Mouse (Mus musculus) hindbrain, postnatal 0 days (tissue): ENCODE measurements around the gene Midn. TPM values are rescaled to one million over a fixed set of nuclear protein-coding genes. Genes with fewer than 3 reads are reported as not detected.

ENCODE experiments used
- ATAC-seq: fragments of 200-750 bp; cut with Nextera tagmentation; 2 replicates; pipeline ENCODE4 v1.8.0; 2017; ENCODE audit warnings: mild to moderate bottlenecking, moderate TSS enrichment, moderate library complexity
- DNase-seq: peaks from one replicate; pipeline ENCODE4 v3.0.0-alpha.2; 2015; ENCODE audit warnings: low spot score
- H3K27ac ChIP-seq: fragments of 300-500 bp; sonication (generic); 2 replicates; pipeline ENCODE4 v1.5.1; 2014; ENCODE audit warnings: mild to moderate bottlenecking
- H3K27me3 ChIP-seq: fragments of 300-500 bp; sonication (generic); 2 replicates; pipeline ENCODE4 v1.6.1; 2014; ENCODE audit warnings: low read length, mixed read lengths; ENCODE audit not compliant: insufficient read depth
- H3K36me3 ChIP-seq: fragments of 300-500 bp; sonication (generic); 2 replicates; pipeline ENCODE4 v1.6.1; 2014; ENCODE audit warnings: low read length, mixed read lengths; ENCODE audit not compliant: insufficient read depth
- H3K4me1 ChIP-seq: fragments of 300-500 bp; sonication (generic); 2 replicates; pipeline ENCODE4 v1.6.1; 2014; ENCODE audit warnings: antibody characterized with exemption, low read length, mixed read lengths; ENCODE audit not compliant: insufficient read depth
- H3K4me2 ChIP-seq: fragments of 300-500 bp; sonication (generic); 2 replicates; pipeline ENCODE4 v1.6.1; 2014; ENCODE audit warnings: low read depth, mild to moderate bottlenecking, low read length, moderate library complexity, mixed read lengths
- H3K4me3 ChIP-seq: fragments of 300-500 bp; sonication (generic); 2 replicates; pipeline ENCODE4 v1.5.1; 2014; ENCODE audit warnings: low read length
- H3K9ac ChIP-seq: fragments of 300-500 bp; sonication (generic); replicated peaks from 2 replicates; pipeline ENCODE4 v1.6.1; 2014; ENCODE audit warnings: mild to moderate bottlenecking, low read length, moderate library complexity, mixed read lengths
- H3K9me3 ChIP-seq: fragments of 300-500 bp; sonication (generic); 2 replicates; pipeline ENCODE4 v1.6.1; 2016; ENCODE audit warnings: low read length, mixed read lengths
- CTCF ChIP-seq: IDR thresholded peaks from 2 replicates; pipeline ENCODE4 v1.5.1; 2016; ENCODE audit warnings: antibody characterized with exemption, control low read depth, low read depth
- WGBS: fragments of 180-500 bp; shearing (Covaris S2); extraction: QIAGEN DNeasy Blood & Tissue Kit; methylation state at CpG from one replicate; pipeline ENCODE4 v1.1.7; 2014; 5-methylcytosine and 5-hydroxymethylcytosine counted together
- polyA plus RNA-seq: library from polyadenylated mRNA; unstranded; fragments of >200 nt; fragmentation: Nextera tagmentation; extraction: Ambion mirVana; gene quantifications from 2 replicates; pipeline ENCODE4 v1.2.1, GENCODE M21; 2015
- total RNA-seq: library from RNA; depleted of rRNA; stranded (reverse); fragments of >200 nt; gene quantifications from 2 replicates; pipeline ENCODE4 v1.2.3, GENCODE M21; 2014

Midn gene
- total and polyA plus RNA-seq, 2 experiments from 2014 or later, result 14.7 to 172 TPM

DNA sequence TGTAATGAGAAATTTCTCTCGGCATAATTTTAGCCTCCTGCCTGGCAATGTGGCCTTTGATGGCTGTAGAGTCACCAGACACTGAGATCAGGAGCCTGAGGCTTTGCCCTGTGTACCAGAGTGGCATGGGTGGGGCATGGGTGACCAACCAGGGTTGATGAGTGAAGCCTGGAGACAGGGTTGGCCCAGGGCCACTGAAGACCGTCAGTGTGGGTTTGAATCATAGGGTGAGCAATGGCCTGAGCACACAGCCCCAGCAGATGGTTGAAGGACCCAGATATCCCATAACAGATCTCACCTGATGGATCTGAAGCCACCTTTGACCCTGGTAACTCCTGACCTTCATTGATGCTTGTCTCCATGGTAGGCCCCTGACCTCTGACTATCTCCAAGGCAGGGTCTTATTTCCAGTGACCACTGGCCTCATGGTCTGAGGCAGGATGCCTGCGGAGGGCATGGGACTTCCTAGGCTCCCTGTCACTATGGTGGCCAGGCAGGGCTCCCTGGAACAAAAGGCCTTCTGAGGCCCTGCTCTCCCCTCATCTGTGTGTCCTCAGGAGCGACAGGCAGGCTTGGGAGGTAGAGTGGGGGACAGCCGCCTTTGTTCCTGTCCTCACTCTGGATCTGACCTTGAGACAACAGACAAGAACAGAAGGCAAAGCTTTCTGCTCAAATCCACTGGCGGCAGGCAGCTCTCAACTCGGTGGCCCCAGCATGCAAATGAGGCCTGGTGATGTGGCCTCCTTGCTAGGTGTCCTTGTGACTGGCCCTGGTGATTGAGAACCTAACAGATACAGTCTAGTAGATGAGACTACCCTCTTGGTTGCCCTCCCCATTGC, 29.6 kb downstream of the Midn start:
- no peak for TF ChIP-seq CTCF
- DNase-seq, result no peak
- Histone ChIP-seq H3K9me3 (no peaks in the 10 kb centered on the region), H3K4me1 (0 out of 2 replicates have a peak, but pooled peaks cover 7% of the 10 kb centered on the region), H3K27ac (no peak overlapping the region), H3K9ac (no peak overlapping the region), H3K4me3 (no peak overlapping the region), H3K36me3 (no peaks in the 10 kb centered on the region), H3K27me3 (no peaks in the 10 kb centered on the region), H3K4me2 (no peak overlapping the region)
- 52% methylated on average over 7 of the region's 7 CpGs for WGBS
- no peak for ATAC-seq

DNA sequence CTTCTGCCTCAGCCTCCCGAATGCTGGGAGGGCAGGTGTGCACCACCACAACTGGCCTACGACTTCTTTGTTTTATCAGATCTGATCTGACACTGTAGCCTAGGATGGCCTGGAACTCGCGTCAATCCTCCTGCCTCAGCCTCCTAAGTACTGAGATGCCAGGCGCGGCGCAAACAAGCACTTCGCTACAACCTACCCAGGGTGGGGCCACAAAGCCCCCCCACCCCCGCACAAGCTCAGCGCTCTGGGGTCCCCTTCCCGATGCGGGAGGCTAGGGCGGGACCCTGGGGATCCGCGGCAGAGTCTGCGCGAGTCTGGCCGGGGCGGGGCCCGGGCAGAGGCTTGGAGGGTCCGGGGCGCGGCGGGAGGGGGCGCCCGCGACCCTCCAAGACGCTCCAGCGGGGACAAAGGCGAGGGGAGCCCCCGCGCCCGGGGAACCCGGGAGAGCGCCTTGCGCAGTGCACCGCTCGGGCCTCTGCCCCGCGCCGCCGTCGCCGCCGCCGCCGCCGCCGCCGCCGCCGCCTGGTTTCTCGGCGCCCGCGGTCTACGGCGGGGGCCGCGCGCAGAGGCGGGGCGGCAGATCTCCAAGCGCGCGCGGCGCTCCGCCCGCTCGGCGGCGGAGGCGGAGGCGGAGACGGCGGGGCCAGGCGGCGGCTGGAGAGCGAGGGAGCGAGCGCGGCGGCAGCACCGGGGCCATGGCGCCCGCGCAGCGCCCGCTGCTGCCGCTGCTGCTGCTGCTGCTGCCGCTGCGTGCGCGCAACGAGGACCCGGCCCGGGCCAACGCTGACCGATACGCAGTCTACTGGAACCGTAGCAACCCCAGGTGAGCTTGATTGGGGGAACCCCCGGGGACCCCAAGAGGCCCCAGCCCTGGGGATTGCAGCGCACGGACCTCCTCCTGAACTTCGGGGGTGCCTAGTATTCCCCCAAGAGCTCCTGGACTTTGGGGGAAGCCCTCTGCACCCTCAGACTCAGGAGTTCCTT, 31.3 kb downstream of the Midn start, which contains the start of gene Efna2:
TSS of gene Efna2 (plus strand) at position 415 of the 984 bp plus-strand sequence.
- H3K36me3 ChIP-seq, result no peaks in the 10 kb centered on the region
- 0 out of 2 replicates have a peak, but pooled peaks cover 7% of the 10 kb centered on the region for H3K4me1 ChIP-seq
- DNase-seq, result peak; percentile 78
- H3K4me3 ChIP-seq, result peak within 1 kb of the TSS; percentile 69
- H3K4me2 ChIP-seq, result peak within 1 kb of the TSS; percentile 85
- H3K9me3 ChIP-seq, result no peaks in the 10 kb centered on the region
- whole genome bisulfite sequencing, result 3% methylated on average over 50 of the region's 106 CpGs
- TF ChIP-seq CTCF, result no peak
- peak; percentile 58 for ATAC-seq
- peak within 1 kb of the TSS; percentile 85 for H3K9ac ChIP-seq
- peak within 1 kb of the TSS; percentile 58 for H3K27ac ChIP-seq
- no peaks in the 10 kb centered on the region for H3K27me3 ChIP-seq

DNA sequence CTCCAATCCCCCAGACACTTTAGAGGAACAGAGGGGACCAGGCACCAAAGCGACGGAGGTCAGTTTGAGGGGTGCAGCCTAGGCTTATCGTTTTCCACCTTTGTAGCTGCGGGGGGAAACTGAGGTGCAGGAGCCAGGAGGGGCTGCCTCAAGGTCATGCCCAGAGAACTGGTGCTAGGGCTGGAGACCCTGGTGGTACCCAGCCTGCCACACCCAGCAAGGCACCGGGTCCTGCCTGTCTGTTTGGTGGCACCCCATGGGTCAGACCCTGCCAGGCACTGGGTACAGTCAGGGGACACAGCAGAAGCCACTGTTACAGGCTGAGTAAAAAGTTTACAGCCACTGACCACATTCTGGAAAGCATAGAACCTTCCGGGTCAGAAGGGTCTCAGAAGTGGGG, 32.2 kb downstream of the Midn start:
- ATAC-seq (no peak), DNase-seq (no peak)
- TF ChIP-seq CTCF, result no peak
- Histone ChIP-seq H3K27ac (no peak overlapping the region), H3K4me1 (0 out of 2 replicates have a peak, but pooled peaks cover 7% of the 10 kb centered on the region), H3K36me3 (no peaks in the 10 kb centered on the region), H3K9me3 (no peaks in the 10 kb centered on the region), H3K9ac (peak overlapping the region; percentile 85), H3K4me2 (peak overlapping the region; percentile 85), H3K27me3 (no peaks in the 10 kb centered on the region), H3K4me3 (peak overlapping the region; percentile 69)
- WGBS, result 32% methylated on average over 6 of the region's 6 CpGs

DNA sequence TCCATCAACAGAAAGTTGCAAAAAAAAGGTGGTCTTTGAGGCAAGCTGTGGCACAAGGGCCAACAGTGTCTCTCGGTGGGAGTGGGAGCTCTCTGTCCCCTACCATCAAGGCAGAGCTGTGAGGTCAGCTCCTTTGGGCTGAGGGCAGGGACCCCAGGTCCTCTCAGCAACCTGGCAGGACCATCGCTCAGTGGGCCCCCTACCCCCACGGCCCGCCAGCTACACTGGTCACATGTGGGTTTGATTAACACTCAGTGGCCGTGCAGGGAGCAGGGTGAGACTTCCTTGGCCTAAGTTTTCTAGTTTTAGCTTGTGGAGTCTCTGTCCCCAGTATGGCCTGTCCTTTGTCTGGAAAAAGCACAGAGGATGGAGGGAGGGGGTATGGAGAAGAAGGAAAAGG, 32.8 kb downstream of the Midn start:
- ATAC-seq, result no peak

DNA sequence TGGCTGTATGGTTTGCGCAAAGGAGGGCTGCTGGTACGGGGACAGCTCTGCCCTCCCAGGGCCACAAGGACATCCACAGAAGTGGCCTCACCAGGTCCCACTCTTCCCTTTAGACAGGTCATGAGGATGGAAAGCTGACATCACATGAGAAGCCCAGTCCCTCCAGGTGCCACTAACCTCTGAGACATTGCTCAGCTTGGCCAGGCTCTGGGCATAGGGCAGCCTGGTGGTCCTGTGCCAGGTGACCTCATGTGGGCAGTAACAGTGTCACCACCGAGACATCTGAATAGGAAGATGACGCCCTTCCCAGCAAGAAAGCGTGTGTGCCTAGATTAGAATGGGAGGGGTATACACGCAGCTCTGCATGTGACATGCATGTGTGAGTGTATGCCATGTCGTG, 34.5 kb downstream of the Midn start:
- ATAC-seq, result no peak
- 0 out of 2 replicates have a peak, but pooled peaks cover 7% of the 10 kb centered on the region for H3K4me1 ChIP-seq
- H3K4me3 ChIP-seq, result no peak overlapping the region
- no peaks in the 10 kb centered on the region for H3K36me3 ChIP-seq
- no peak overlapping the region for H3K4me2 ChIP-seq
- WGBS, result 94% methylated on average over 7 of the region's 7 CpGs
- H3K27me3 ChIP-seq, result no peaks in the 10 kb centered on the region
- DNase-seq, result no peak
- no peak overlapping the region for H3K27ac ChIP-seq
- no peak overlapping the region for H3K9ac ChIP-seq
- no peaks in the 10 kb centered on the region for H3K9me3 ChIP-seq
- no peak for TF ChIP-seq CTCF

More for the DNA sequence above, 32.8 kb downstream of the Midn start:
- no peaks in the 10 kb centered on the region for H3K36me3 ChIP-seq
- TF ChIP-seq CTCF, result no peak
- no peak overlapping the region for H3K27ac ChIP-seq
- 0 out of 2 replicates have a peak overlapping the region, but pooled peaks have one; percentile 85 for H3K9ac ChIP-seq
- no peak for DNase-seq
- H3K4me3 ChIP-seq, result peak overlapping the region; percentile 69; the same call in 1 of the 2 replicates
- peak overlapping the region; percentile 85 for H3K4me2 ChIP-seq
- 32% methylated on average over 5 of the region's 5 CpGs for WGBS
- H3K9me3 ChIP-seq, result no peaks in the 10 kb centered on the region
- no peaks in the 10 kb centered on the region for H3K27me3 ChIP-seq
- 0 out of 2 replicates have a peak, but pooled peaks cover 7% of the 10 kb centered on the region for H3K4me1 ChIP-seq

DNA sequence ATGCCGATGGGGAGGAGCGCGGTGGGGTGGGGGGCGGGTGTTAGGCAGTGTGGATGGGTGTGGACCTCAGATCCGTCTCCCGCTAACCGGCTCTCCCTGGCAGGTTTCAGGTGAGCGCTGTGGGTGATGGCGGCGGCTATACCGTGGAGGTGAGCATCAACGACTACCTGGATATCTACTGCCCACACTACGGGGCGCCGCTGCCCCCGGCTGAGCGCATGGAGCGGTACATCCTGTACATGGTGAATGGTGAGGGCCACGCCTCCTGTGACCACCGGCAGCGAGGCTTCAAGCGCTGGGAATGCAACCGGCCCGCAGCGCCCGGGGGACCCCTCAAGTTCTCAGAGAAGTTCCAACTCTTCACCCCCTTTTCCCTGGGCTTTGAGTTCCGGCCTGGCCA, 38.6 kb downstream of the Midn start:
- ATAC-seq (no peak), DNase-seq (no peak)
- Histone ChIP-seq H3K9ac (no peak overlapping the region), H3K4me2 (no peak overlapping the region), H3K36me3 (peaks cover 13% of the 10 kb centered on the region; the same call in 1 of the 2 replicates), H3K27me3 (no peaks in the 10 kb centered on the region), H3K4me3 (no peak overlapping the region), H3K9me3 (no peaks in the 10 kb centered on the region), H3K4me1 (no peaks in the 10 kb centered on the region), H3K27ac (no peak overlapping the region)
- no peak for TF ChIP-seq CTCF
- WGBS, result 47% methylated on average over 27 of the region's 27 CpGs
